Mouse (Mus musculus) kidney, embryonic 16.5 days (tissue): ENCODE measurements at regions not wholly inside any gene's neighbourhood (a gene's known extent, or its start where the extent isn't known, plus 50 kb on each side); places are given as distances from the start of the nearest gene placed in this dataset.

Source experiments
- ATAC-seq: fragments of 200-750 bp; cut with Nextera tagmentation; 2 replicates; pipeline ENCODE4 v1.8.0; 2017; ENCODE audit warnings: moderate TSS enrichment; ENCODE audit not compliant: low FRiP score, low TSS enrichment
- H3K27ac ChIP-seq: fragments of 300-500 bp; sonication (generic); 2 replicates; pipeline ENCODE4 v1.5.1; 2014; ENCODE audit warnings: low read length
- H3K27me3 ChIP-seq: fragments of 300-500 bp; sonication (generic); 2 replicates; pipeline ENCODE4 v1.6.1; 2014; ENCODE audit warnings: low read length, control low read depth, mixed read lengths; ENCODE audit not compliant: insufficient read depth
- H3K36me3 ChIP-seq: fragments of 300-500 bp; sonication (generic); 2 replicates; pipeline ENCODE4 v1.6.1; 2014; ENCODE audit warnings: low read length, control low read depth, mixed read lengths; ENCODE audit not compliant: insufficient read depth
- H3K4me1 ChIP-seq: fragments of 300-500 bp; sonication (generic); 2 replicates; pipeline ENCODE4 v1.6.1; 2014; ENCODE audit warnings: low read length, control low read depth, mixed read lengths; ENCODE audit not compliant: insufficient read depth
- H3K4me2 ChIP-seq: fragments of 300-500 bp; sonication (generic); replicated peaks from 2 replicates; pipeline ENCODE4 v1.6.1; 2014; ENCODE audit warnings: low read depth, low read length
- H3K4me3 ChIP-seq: fragments of 300-500 bp; sonication (generic); 2 replicates; pipeline ENCODE4 v1.5.1; 2014; ENCODE audit warnings: mild to moderate bottlenecking, low read length
- H3K9ac ChIP-seq: fragments of 300-500 bp; sonication (generic); replicated peaks from 2 replicates; pipeline ENCODE4 v1.6.1; 2014; ENCODE audit warnings: low read length
- H3K9me3 ChIP-seq: fragments of 300-500 bp; sonication (generic); 2 replicates; pipeline ENCODE4 v1.6.1; 2016; ENCODE audit warnings: low read length, control low read depth
- WGBS: fragments of 180-500 bp; shearing (Covaris S2); extraction: QIAGEN DNeasy Blood & Tissue Kit; methylation state at CpG from one replicate; pipeline ENCODE4 v1.1.7; 2014; 5-methylcytosine and 5-hydroxymethylcytosine counted together

GRCm38 (mm10) chr8:39218716-39219115 lies 1456.2 kb upstream of the Adam24 start:
- H3K4me2 ChIP-seq: no peak overlapping the region
- ATAC-seq: no peak
- H3K27ac ChIP-seq: no peak overlapping the region
- no peak overlapping the region for H3K4me3 ChIP-seq
- WGBS: 85% methylated on average over 1 of the region's 1 CpGs
- H3K9ac ChIP-seq: no peak overlapping the region
- H3K27me3 ChIP-seq: no peaks in the 10 kb centered on the region
- no peaks in the 10 kb centered on the region for H3K4me1 ChIP-seq
- H3K36me3 ChIP-seq: no peaks in the 10 kb centered on the region
- H3K9me3 ChIP-seq: no peaks in the 10 kb centered on the region

DNA sequence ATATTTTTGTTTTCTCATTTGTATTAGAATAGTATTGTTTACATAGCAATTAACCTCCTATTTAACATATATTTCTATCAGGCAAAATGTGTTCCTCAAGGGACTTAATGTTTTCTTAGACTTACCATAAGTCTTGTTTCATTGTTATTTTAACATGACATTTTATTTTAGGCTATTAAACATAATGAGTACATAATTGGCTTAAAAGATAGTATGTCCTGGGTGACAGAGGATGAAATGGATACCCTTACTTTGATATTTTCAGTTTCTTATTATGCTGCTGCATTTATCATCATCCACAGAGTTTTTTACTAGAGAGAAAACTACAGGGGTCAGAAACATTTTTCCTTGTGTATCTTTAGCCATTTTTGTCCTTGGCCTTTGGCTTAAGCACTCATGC lies 1447.6 kb upstream of the Adam24 start:
- ATAC-seq: peak; percentile 57; the same call in 1 of the 2 replicates
- H3K4me3 ChIP-seq: no peak overlapping the region

DNA sequence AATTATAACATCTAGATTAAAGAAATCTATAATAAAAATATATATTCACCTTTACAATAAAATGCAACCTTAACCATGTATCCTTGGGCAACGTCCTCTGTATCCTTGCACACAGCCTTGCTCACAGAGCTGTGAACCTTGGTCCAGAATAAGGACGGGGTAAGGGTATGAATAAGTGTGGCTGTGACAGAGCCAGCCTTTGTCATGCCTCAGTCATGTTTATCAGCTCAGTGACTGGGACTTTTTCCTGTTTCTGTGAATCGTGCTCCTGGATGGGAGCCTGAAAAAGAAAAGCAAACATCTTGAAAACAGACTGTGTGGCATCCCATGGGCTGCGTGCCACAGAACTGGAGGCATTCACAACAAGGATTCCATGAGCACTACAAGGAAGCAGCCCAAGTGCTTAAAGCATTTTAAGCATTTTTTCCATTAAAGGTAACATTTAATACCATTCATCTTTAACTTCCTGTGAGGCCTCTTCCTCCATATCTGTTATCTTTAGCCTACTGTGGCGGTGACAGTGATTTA lies 1405.8 kb upstream of the Adam24 start:
- Histone ChIP-seq H3K36me3 (no peaks in the 10 kb centered on the region), H3K4me2 (no peak overlapping the region), H3K27ac (no peak overlapping the region), H3K4me1 (no peaks in the 10 kb centered on the region), H3K9ac (no peak overlapping the region), H3K27me3 (no peaks in the 10 kb centered on the region), H3K9me3 (no peaks in the 10 kb centered on the region), H3K4me3 (no peak overlapping the region)
- no peak for ATAC-seq
- 69% methylated on average over 5 of the region's 5 CpGs for WGBS

More for the DNA sequence above, 1447.6 kb upstream of the Adam24 start:
- H3K27me3 ChIP-seq: no peaks in the 10 kb centered on the region
- no peak overlapping the region for H3K4me2 ChIP-seq
- no peaks in the 10 kb centered on the region for H3K4me1 ChIP-seq
- H3K9me3 ChIP-seq: no peaks in the 10 kb centered on the region
- H3K9ac ChIP-seq: no peak overlapping the region
- H3K36me3 ChIP-seq: no peaks in the 10 kb centered on the region
- no peak overlapping the region for H3K27ac ChIP-seq

DNA sequence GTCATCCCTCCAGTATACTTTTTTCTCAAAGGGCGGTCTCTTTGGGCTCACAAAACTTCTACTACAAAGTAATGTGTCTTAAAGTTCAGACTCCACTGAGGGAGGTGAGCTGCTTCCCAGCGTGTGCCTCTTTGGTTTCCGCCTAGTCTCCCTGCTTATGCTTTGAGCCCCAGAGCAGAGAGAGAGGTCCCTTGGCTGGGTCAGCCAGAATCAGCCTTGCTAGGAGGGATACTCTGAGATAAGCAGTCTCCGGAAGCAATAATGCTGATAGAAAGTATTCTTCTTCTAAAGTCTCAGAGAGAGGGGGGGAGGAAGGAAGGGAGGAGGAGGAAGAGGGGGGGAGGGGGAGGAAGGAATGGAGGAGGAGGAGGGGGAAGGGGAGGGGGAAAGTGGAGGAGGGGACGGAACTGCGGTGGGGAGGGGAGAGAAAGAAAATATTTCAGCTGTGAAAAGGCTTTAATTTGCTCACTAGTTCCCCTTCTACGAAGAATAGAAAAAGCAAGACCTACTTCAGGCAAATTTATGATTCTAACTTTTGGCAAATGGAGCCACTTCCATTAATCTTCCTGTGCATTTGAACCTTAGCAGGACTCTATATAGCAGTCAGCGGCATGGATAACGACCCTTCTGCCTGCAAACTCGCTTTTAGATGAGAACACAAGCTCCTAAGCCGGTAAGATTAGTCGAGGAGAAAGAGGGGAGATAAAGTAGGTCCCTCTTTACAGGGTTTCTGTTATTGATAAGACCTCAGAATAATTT lies 1377.2 kb upstream of the Adam24 start:
- Histone ChIP-seq H3K4me1 (peaks cover 8% of the 10 kb centered on the region), H3K9me3 (no peaks in the 10 kb centered on the region), H3K4me2 (peak overlapping the region; percentile 42), H3K9ac (peak overlapping the region; percentile 5; the same call in 1 of the 2 replicates), H3K4me3 (peak overlapping the region; percentile 34), H3K36me3 (no peaks in the 10 kb centered on the region), H3K27me3 (no peaks in the 10 kb centered on the region), H3K27ac (peak overlapping the region; percentile 66)
- peak; percentile 78 for ATAC-seq
- 9% methylated on average over 12 of the region's 12 CpGs for WGBS

DNA sequence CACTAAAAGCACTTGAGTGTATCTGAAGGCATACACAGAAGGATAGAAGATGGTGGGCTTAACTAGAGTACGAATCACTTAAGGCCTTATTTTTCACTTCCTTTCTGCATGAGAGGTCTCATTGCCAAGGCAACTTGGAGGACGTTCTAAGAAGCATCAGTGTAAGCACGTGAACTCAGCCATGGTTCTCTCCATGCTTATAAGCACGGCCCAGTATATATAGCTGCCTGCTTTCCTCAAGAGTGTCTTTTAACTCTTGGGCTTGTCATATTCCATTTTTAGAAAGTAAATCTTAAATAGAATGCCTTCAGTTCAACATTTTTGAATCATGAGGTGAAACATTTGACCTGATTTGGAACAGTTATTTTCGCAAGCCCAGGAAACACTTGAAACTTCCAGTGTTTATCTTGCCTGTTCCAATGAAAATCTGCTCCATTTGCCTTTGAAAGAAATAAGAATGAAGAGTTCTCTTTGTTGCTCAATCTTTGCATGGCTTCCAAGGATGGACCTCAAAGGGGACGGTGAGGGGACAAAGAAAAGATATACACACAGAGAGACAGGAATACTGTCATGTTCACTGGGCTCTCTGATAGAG lies 1371.0 kb upstream of the Adam24 start:
- Histone ChIP-seq H3K27me3 (no peaks in the 10 kb centered on the region), H3K9me3 (no peaks in the 10 kb centered on the region), H3K4me1 (no peaks in the 10 kb centered on the region), H3K4me2 (no peak overlapping the region), H3K4me3 (no peak overlapping the region), H3K27ac (no peak overlapping the region), H3K36me3 (no peaks in the 10 kb centered on the region), H3K9ac (no peak overlapping the region)
- no peak for ATAC-seq
- 76% methylated on average over 6 of the region's 6 CpGs for WGBS

DNA sequence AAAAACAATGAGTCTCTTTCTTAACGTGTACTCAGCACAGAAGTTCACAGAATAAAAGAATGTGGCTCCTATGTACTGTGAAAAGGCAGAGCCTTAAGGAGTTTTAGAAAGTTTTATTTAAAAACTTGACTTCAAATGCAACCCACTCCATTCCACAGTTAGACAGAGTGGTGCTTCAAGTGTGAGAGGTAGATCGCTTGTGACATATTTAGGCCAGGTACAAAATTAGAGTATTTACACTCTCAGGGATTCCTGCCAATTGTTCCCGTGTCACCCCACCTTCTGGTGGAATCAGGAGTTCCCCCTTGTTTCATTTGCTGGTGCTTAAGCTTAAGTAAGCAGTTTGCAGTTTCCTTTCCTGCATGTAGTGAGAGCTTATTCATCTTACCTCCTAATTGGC lies 1361.0 kb upstream of the Adam24 start:
- no peaks in the 10 kb centered on the region for H3K27me3 ChIP-seq
- H3K4me3 ChIP-seq: no peak overlapping the region
- no peaks in the 10 kb centered on the region for H3K4me1 ChIP-seq
- no peak overlapping the region for H3K9ac ChIP-seq
- H3K27ac ChIP-seq: no peak overlapping the region
- H3K4me2 ChIP-seq: no peak overlapping the region
- H3K9me3 ChIP-seq: no peaks in the 10 kb centered on the region
- no peak for ATAC-seq
- H3K36me3 ChIP-seq: no peaks in the 10 kb centered on the region
- WGBS: 56% methylated on average over 3 of the region's 3 CpGs

- H3K4me2 ChIP-seq: no peak overlapping the region
- no peaks in the 10 kb centered on the region for H3K27me3 ChIP-seq
- H3K4me1 ChIP-seq: no peaks in the 10 kb centered on the region
- H3K9me3 ChIP-seq: no peaks in the 10 kb centered on the region
- 90% methylated on average over 10 of the region's 10 CpGs for WGBS
- no peak overlapping the region for H3K4me3 ChIP-seq
- H3K9ac ChIP-seq: no peak overlapping the region
- H3K36me3 ChIP-seq: no peaks in the 10 kb centered on the region
- no peak for ATAC-seq
- no peak overlapping the region for H3K27ac ChIP-seq
Measured at GRCm38 (mm10) chr8:39315521-39316233, 1359.2 kb upstream of the Adam24 start.

GRCm38 (mm10) chr8:39316234-39316568 lies 1358.7 kb upstream of the Adam24 start:
- Histone ChIP-seq H3K9ac (no peak overlapping the region), H3K27me3 (no peaks in the 10 kb centered on the region), H3K4me3 (no peak overlapping the region), H3K36me3 (no peaks in the 10 kb centered on the region), H3K9me3 (no peaks in the 10 kb centered on the region), H3K27ac (no peak overlapping the region), H3K4me1 (no peaks in the 10 kb centered on the region), H3K4me2 (no peak overlapping the region)
- ATAC-seq: no peak
- WGBS: 66% methylated on average over 4 of the region's 4 CpGs

DNA sequence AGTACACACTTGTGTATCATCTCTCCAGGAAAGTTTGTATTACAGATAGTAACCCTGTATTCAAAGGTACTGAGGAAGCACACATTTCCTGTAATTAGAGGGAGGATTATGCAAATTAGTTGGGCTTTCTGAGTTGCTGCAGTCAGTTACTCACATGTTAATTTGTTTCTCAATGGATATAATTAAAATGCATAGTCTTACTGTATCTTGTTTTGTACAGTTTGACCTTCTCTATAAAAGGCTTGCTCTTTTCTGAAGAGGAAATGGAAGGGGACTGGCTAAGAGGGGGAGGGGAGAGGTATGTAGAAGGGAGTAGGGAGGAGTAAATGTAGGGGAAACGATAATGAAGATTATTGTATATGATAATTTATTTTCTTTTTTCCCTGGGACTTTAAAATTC lies 1345.5 kb upstream of the Adam24 start:
- no peak for ATAC-seq
- no peak overlapping the region for H3K27ac ChIP-seq
- H3K9me3 ChIP-seq: no peaks in the 10 kb centered on the region
- no peaks in the 10 kb centered on the region for H3K36me3 ChIP-seq
- no peak overlapping the region for H3K9ac ChIP-seq
- H3K4me1 ChIP-seq: no peaks in the 10 kb centered on the region
- H3K4me3 ChIP-seq: no peak overlapping the region
- H3K4me2 ChIP-seq: no peak overlapping the region
- WGBS: 92% methylated on average over 1 of the region's 1 CpGs
- H3K27me3 ChIP-seq: no peaks in the 10 kb centered on the region

DNA sequence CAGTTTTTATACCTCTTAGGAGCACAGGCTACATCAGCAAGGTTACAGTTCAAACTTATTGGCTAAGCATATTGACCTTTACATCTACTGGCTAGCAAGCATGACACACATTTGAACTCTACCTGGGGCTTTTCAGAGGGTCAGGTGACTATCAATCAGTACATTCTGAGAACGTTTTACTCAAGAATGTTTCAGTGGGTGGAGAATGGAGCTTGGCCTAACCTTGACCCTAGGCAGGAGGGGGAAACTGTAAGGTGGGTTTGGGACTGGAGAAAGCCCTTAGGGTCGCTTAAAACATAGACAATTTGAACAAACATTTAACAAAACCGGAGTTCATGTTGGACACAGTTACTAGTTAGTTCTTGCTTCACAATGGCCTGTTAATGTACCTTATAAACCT lies 1330.1 kb upstream of the Adam24 start:
- Histone ChIP-seq H3K27ac (no peak overlapping the region), H3K36me3 (no peaks in the 10 kb centered on the region), H3K9me3 (no peaks in the 10 kb centered on the region), H3K9ac (no peak overlapping the region), H3K4me2 (no peak overlapping the region), H3K27me3 (no peaks in the 10 kb centered on the region), H3K4me1 (no peaks in the 10 kb centered on the region), H3K4me3 (no peak overlapping the region)
- ATAC-seq: no peak
- 51% methylated on average over 3 of the region's 3 CpGs for WGBS
